Mouse (Mus musculus) retina, embryonic 14.5 days (tissue): Measurements from ENCODE around the gene Ahsg.
A peak's percentile ranks its signal among the peaks of the same experiment; 100 is the strongest.

Experiments
- DNase-seq: peaks from one replicate; pipeline ENCODE4 v3.0.0-alpha.2; 2015; ENCODE audit warnings: low spot score

Ahsg gene

GRCm38 (mm10) chr16:22888835-22889234 lies 2.2 kb upstream of the Ahsg start:
- no peak for DNase-seq

- DNase-seq: no peak
Observed at GRCm38 (mm10) chr16:22889716-22890115, 1.4 kb upstream of the Ahsg start.

GRCm38 (mm10) chr16:22891733-22892154 lies 667 bp downstream of the Ahsg start:
- DNase-seq: no peak

- no peak for DNase-seq
Observed at GRCm38 (mm10) chr16:22894095-22894494, 3.0 kb downstream of the Ahsg start.

GRCm38 (mm10) chr16:22896618-22897017 lies 5.5 kb downstream of the Ahsg start:
- DNase-seq: no peak

GRCm38 (mm10) chr16:22899346-22899745 lies 8.3 kb downstream of the Ahsg start:
- no peak for DNase-seq

- DNase-seq: no peak
Observed at GRCm38 (mm10) chr16:22899866-22900570, 8.9 kb downstream of the Ahsg start.

- DNase-seq: no peak
Observed at GRCm38 (mm10) chr16:22901326-22901725, 10.2 kb downstream of the Ahsg start.

GRCm38 (mm10) chr16:22909290-22909689 lies 18.2 kb downstream of the Ahsg start:
- no peak for DNase-seq

GRCm38 (mm10) chr16:22911986-22912385 lies 20.9 kb downstream of the Ahsg start:
- DNase-seq: no peak

- DNase-seq: no peak
Observed at GRCm38 (mm10) chr16:22912886-22913285, 21.8 kb downstream of the Ahsg start.

- no peak for DNase-seq
Observed at GRCm38 (mm10) chr16:22914276-22914675, 23.2 kb downstream of the Ahsg start.

GRCm38 (mm10) chr16:22918034-22918433 lies 27.0 kb downstream of the Ahsg start, which contains the start of gene Fetub:
Fetub (plus strand) TSS chr16:22918334.
- DNase-seq: no peak

- DNase-seq: peak; percentile 35
Observed at GRCm38 (mm10) chr16:22918664-22919312, 27.7 kb downstream of the Ahsg start.

- no peak for DNase-seq
Observed at GRCm38 (mm10) chr16:22919971-22920854, 29.1 kb downstream of the Ahsg start.

- no peak for DNase-seq
Observed at GRCm38 (mm10) chr16:22921761-22922160, 30.7 kb downstream of the Ahsg start.

- no peak for DNase-seq
Observed at GRCm38 (mm10) chr16:22922433-22922832, 31.4 kb downstream of the Ahsg start.

GRCm38 (mm10) chr16:22929575-22929974 lies 38.5 kb downstream of the Ahsg start:
- DNase-seq: no peak

GRCm38 (mm10) chr16:22931431-22932200 lies 40.5 kb downstream of the Ahsg start:
- DNase-seq: no peak

GRCm38 (mm10) chr16:22937631-22938030 lies 46.6 kb downstream of the Ahsg start:
- DNase-seq: no peak

GRCm38 (mm10) chr16:22938541-22938940 lies 47.5 kb downstream of the Ahsg start:
- DNase-seq: no peak
